Mouse (Mus musculus) cerebellum, adult 2 months (tissue): ENCODE measurements around the gene Lrrc43.

ENCODE experiments used
- CTCF ChIP-seq: fragments of 200-500 bp; IDR thresholded peaks from 2 replicates; pipeline ENCODE4 v1.5.1; 2011; ENCODE audit warnings: low read depth, mild to moderate bottlenecking, control low read depth, low read length, moderate library complexity, borderline replicate concordance; ENCODE audit not compliant: insufficient read depth
- POLR2A ChIP-seq: fragments of 200-500 bp; IDR thresholded peaks from 2 replicates; pipeline ENCODE4 v1.6.1; 2011; ENCODE audit warnings: low read length, control low read depth, borderline replicate concordance; ENCODE audit not compliant: insufficient read depth

DNA sequence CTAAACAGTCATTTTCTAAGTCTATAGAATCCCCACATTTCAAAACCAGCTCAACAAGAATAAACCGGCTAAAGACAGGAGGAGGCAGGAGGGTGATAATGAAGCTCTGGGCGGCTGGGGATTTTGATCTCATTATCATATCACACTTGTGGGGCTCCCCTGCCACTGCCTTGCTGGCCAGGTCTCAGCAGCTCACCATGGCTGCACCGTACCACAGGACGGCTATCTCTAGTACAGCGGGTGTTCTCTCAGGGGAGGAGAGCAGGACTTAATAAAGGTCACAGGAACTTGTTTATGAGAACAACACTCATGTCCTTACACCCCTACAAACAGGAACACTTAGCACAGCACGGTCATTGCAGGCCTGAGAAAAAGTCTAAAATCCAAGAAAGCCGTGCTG, 66.6 kb downstream of the Lrrc43 start:
- TF ChIP-seq CTCF, result no peak
- no peak for TF ChIP-seq POLR2A
